Mouse (Mus musculus): ENCODE data around the gene Mbd4.

Gene Mbd4

DNA sequence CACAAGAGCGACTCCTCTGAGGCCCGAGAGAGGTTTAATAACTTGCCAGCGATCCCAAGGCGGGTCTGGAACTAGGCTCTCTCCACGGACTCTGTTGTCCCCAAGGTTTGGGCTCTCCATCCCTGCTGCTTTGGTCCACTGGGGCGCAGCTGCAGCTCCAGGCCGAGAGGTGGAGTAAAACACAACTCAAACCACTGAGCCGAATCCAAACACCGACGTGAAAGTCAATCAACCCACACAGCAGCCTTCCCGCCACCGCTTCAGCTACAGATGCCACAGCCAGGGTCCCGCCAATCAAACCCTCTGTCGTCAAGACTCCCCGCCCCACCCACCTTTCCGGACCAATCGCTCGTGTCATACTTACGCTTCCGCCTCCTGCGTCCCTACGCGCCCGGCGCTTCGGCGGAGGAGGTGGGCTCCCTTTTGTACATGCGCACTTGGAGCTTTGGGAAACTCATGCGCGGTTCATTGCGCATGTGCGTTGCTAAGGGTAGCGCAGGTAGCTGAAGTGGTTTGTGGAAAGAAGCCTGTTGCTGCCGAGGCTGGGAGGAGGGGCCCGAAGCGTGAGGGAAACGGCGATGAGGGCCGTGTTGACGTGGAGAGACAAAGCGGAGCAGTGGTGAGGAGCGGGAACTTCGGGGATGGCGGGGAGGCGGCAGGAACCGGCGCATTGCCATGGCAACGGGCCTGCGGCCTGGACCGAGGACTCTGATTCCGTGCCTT lies at the start of gene Mbd4, which contains the start of gene Ift122:
Mbd4 (minus strand) TSS at position 281 of the 723 bp plus-strand sequence.
Ift122 (plus strand) TSS at position 380 of the 723 bp plus-strand sequence.
- CTCF ChIA-PET: interaction anchor here (0.6 to 3.6 kb wide), 26 partner anchors 9 to 1580 kb away, joined by 3 to 19 read pairs (median 5); partner anchors contain the start of genes Efcab12 (in 3 of the 4) and Rpl32 (in 2 of the 4)

DNA sequence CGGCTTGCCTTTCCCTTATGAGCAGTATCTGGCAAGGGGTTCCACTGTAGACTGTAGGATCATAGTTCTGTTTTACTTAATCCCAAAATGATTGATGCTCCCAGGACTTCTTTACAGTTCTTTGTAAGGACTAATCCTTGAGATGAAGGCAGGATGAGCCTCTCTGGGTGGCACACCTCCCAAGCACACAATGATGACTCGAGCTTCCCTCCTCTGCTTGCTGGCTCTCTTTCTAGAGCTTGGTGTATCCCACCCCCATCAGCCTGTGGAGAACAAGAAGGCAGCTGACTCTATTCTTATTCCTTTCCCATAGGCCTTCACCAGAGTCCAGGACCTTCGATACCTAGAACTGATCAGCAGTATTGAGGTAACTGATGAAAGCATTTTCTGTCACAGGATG lies 49.4 kb upstream of the Mbd4 start:
- ChIA-PET POLR2A (no interaction called here), CTCF (interaction anchor here in 3 of 4 experiments (0.5 to 1.6 kb wide), 4 partner anchors 14 to 143 kb away, joined by 3 read pairs; no protein-coding TSS in a partner anchor)

More for the DNA sequence above, at the start of gene Mbd4, which contains the start of gene Ift122:
- POLR2A ChIA-PET: interaction anchor here (0.6 to 25.7 kb wide), 70 partner anchors 10 to 626 kb away, joined by 3 to 814 read pairs (median 4); partner anchors contain the start of genes Efcab12 (in 4 of the 4), Rpl32 (in 4 of the 4), Raf1 (in 3 of the 4) and Tmem40 (in 2 of the 4)

DNA sequence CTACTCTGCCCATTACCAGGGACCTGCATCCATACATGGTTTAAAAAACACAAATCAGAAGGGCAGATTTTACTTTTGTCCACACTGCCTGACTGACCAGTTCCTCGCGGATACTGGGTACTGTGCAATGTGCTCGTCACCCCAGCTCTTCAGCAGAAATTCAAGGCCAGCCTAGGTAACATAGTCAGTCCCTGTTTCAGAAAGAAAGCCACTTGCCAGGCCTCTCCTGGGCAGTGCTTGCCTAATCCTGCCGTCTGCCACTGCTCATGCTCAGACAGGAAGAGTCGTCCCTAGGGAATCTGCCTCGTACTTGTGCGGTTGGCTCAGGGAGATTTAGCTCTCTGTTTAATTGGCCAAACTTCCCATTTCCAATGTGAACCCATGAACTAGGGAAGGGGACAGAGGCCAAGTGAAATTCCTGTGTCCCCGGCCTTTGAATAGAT lies 48.3 kb upstream of the Mbd4 start:
- POLR2A ChIA-PET: interaction anchor here in 1 of 4 experiments (0.6 to 1.7 kb wide), 5 partner anchors 9 to 206 kb away, joined by 3 to 6 read pairs (median 4); partner anchors contain the start of genes Ift122 and Mbd4
- CTCF ChIA-PET: interaction anchor here in 3 of 4 experiments (0.6 to 1.6 kb wide), 15 partner anchors 11 to 229 kb away, joined by 3 to 8 read pairs (median 3); partner anchors contain the start of genes Ift122 (in 1 of the 3) and Mbd4 (in 1 of the 3)

DNA sequence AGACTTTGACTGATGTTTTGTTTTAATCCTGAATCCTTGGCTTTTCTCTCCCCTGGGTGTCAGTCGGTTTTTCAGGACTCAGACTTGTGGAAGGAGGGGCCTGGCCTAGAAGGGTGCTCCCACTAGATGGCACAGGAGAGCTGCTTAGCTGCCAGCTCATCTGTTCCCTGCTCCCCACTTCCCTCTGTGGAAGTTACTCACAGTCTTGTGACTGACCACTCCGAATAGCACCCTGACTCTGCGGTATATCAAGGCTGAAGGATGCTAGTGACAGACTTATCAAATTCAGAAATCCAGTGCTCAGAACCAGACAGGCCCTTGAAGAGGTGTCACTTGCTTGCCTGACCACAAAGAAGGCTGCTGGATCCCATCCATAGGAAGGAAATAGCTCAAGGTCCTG lies 47.9 kb upstream of the Mbd4 start:
- ChIA-PET CTCF (interaction anchor here in 3 of 4 experiments (0.5 to 1.6 kb wide), 17 partner anchors 11 to 370 kb away, joined by 3 to 8 read pairs (median 3); partner anchors contain the start of genes Ift122 (in 1 of the 3) and Mbd4 (in 1 of the 3)), POLR2A (interaction anchor here in 3 of 4 experiments (0.6 to 1.7 kb wide), 7 partner anchors 10 to 206 kb away, joined by 3 to 6 read pairs (median 4); partner anchors contain the start of genes Ift122 (in 1 of the 3) and Mbd4 (in 1 of the 3))

DNA sequence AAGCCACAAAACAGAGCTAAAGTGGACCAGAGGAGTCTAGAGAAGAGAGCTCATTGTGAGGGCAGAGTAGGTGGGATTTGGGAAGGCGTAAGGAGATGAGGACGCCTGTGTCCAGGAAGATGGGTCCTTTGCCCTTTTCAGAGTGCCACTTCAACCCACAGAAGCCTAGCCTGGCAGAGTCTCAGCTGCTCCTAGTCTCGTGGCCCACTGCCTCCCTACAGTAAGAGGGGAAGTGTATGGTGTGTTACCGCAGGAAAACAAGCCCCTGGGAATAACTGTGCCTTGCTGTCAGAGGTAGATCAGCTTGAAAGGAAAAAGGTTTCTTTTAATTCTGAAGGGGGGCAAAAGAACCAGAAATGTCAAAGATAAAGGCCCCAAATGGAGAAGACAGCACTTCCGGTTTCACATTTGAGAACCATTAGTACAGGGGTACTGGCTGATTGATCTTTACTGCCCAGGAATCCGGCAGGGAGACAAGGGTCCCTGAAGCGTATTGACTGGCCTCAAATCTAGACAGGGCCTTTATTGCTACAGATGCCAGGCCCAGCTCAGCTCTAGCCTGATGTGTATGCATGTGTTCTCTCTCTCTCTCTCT lies 44.9 kb upstream of the Mbd4 start:
- CTCF ChIA-PET: interaction anchor here in 2 of 4 experiments (0.6 to 0.9 kb wide), 3 partner anchors 10 to 144 kb away, joined by 3 to 4 read pairs (median 3); no protein-coding TSS in a partner anchor
- POLR2A ChIA-PET: interaction anchor here in 1 of 4 experiments (0.6 to 2.3 kb wide), 2 partner anchors 10 to 63 kb away, joined by 4 to 11 read pairs; no protein-coding TSS in a partner anchor

DNA sequence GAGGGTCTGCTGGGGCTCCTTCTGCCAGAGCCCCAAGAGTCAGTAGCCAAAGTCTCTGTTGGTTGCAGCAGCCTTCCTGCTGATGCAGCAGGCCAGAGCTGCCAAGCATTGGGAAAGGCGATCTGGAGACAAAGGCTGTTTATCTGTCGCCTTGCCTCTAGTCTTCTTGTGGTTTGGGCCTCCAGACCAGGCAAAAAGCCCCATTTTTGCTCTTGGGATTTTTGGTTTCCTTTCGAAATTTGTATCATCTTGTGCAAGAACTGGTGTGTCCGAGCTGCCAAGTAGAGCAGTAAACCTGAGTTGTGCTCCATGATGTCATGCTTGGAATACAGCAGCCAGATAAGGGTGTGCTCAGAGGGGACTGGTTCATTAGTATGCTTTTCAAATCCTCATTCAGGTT lies 43.9 kb upstream of the Mbd4 start:
- POLR2A ChIA-PET: no interaction called here
- CTCF ChIA-PET: interaction anchor here in 2 of 4 experiments (0.6 to 0.9 kb wide), 2 partner anchors 9 kb away, joined by 3 to 4 read pairs; no protein-coding TSS in a partner anchor

DNA sequence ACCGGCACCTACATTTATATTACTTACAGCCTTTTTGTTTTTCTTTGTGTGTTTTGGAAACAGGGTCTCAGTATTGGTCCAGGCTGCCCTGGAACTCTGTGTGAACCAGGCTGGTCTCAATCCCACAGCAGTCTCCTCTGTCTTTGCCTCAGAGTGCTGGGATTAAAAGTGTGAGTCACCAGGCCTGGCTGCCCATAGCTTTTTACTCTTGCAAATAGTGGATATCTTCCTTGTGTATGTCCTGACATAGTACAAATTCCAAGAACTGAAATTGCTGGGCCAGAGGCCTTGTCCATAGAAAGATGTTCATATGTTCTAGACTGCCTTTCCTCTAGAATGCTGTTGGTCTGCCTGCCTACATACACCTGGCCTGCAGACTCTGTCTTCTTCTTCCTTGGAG lies 43.2 kb upstream of the Mbd4 start:
- POLR2A ChIA-PET: no interaction called here
- CTCF ChIA-PET: no interaction called here

DNA sequence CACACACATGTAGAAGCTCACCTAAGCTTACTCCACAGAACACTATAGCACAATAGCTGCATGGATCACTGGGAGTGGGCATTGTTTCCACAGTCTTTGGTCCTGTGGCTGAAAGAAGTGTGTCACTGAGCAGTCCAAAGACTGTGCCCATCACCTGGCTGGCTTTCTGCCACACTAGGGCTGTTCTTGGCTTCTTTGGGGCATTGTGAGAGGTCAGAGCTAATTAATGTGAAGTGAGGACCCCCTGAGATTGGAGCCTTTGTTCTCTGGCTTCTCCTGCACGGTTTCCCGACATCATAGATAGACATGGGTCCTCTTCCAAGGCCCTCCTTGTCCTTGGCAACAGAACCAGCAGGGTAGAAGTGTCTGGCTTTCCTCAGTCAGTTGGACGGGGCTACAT lies 39.2 kb upstream of the Mbd4 start:
- ChIA-PET CTCF (interaction anchor here in 1 of 4 experiments (1.3 kb wide), 1 partner anchor 677 kb away, joined by 3 read pairs; no protein-coding TSS in a partner anchor), POLR2A (interaction anchor here in 1 of 4 experiments (0.6 kb wide), 1 partner anchor 243 kb away, joined by 4 read pairs; no protein-coding TSS in a partner anchor)

DNA sequence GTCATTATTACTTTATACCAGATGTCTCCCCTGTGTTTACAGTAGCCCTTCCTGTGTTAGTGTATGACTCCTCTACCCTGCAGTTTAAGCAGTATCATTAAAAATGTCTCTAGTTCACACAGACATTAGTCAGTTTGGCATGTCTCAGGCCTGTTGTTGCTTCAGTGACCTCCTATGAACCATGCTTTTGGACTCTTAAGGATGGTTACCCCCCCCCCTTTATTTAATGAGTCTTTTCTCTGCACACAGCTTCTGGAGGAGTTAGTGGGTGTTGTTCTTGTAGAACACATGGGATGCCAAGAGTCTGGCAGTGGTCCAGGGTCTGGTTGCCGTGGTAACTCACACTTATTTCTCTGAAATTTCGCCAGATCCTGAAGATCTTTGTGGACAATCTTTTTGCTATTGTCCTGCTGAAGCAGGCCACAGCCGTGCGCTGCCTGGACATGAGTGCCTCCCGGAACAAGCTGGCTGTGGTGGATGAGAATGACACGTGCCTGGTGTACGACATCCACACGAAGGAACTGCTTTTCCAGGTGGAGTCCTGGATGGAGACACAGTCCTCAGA lies 38.4 kb upstream of the Mbd4 start:
- POLR2A ChIA-PET: interaction anchor here in 2 of 4 experiments (0.6 to 1.4 kb wide), 2 partner anchors 243 to 316 kb away, joined by 3 to 4 read pairs; partner anchors contain the start of gene Washc2 (in 1 of the 2)
- CTCF ChIA-PET: interaction anchor here in 1 of 4 experiments (1.3 kb wide), 1 partner anchor 678 kb away, joined by 3 read pairs; no protein-coding TSS in a partner anchor

DNA sequence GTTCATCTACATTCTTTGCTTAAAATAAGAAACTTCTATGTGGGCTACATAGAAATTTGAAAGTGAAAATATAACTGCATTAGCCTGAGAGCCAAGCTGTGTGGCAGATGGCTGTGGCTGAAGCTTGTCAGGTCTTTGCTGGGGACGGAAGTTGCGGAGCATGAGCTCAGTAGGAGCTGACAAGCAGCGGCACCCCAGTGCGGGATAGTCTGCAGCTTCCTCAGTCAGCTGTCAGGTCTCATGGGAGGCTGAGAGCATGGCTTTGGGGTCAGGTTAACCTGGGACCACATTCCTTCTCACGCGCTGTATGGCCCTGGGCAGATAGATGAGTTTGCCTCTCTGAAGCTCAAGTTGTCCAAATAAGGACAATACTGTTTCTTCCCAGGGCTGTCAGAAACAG lies 37.9 kb upstream of the Mbd4 start:
- POLR2A ChIA-PET: interaction anchor here in 1 of 4 experiments (1.4 kb wide), 1 partner anchor 317 kb away, joined by 3 read pairs; the partner anchor contains the start of gene Washc2
- CTCF ChIA-PET: interaction anchor here in 1 of 4 experiments (1.2 to 1.5 kb wide), 2 partner anchors 10 to 92 kb away, joined by 4 read pairs; no protein-coding TSS in a partner anchor

DNA sequence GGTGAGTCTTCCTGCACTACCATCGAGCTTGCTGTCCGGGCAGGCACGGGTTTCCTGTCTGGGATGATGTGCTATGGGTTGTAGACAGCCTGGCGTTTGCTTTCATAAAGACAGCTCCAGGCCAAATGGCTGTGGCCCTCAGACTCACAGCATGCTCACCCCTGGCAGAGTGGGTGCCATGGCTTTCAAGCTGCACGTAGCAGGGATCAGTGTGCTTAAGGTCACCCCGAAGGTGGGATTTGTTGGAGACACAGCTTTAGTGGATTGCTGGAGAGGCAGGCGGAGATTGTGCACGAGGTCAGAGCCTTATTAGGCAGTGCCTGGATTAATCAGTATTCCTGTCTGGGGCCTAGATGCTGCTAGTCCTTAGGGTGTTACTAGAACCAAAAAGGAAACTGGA lies 37.4 kb upstream of the Mbd4 start:
- POLR2A ChIA-PET: interaction anchor here in 1 of 4 experiments (1.4 kb wide), 1 partner anchor 317 kb away, joined by 3 read pairs; the partner anchor contains the start of gene Washc2
- CTCF ChIA-PET: interaction anchor here in 1 of 4 experiments (1.2 to 1.5 kb wide), 2 partner anchors 11 to 92 kb away, joined by 4 read pairs; no protein-coding TSS in a partner anchor

DNA sequence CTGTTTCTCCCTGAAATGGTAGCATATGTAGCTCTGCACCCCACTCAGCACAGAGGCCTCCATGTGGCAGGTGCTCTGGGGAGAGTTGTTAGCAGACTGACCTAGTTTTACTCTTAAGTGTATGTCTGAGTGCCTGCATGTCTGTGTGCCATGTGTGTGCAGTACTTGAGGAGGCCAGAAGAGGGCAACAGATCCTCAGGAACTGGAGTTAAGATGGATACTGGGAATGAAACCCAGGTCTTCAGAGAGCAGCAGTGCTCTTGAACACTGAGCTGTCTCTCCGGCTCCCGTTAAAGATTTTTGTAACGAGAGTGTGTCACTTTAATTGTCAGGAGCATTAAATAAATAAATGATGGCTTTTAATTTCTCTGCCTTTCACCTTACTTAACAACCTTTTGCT lies 35.1 kb upstream of the Mbd4 start:
- ChIA-PET POLR2A (interaction anchor here in 2 of 4 experiments (0.6 to 3.7 kb wide), 9 partner anchors 10 to 733 kb away, joined by 3 to 22 read pairs (median 5); partner anchors contain the start of genes Ift122 (in 1 of the 2), Mbd4 (in 1 of the 2) and Plxnd1 (in 1 of the 2)), CTCF (interaction anchor here (0.6 to 2.9 kb wide), 20 partner anchors 9 to 744 kb away, joined by 3 to 9 read pairs (median 3); partner anchors contain the start of genes Ift122 (in 1 of the 4) and Mbd4 (in 1 of the 4))

DNA sequence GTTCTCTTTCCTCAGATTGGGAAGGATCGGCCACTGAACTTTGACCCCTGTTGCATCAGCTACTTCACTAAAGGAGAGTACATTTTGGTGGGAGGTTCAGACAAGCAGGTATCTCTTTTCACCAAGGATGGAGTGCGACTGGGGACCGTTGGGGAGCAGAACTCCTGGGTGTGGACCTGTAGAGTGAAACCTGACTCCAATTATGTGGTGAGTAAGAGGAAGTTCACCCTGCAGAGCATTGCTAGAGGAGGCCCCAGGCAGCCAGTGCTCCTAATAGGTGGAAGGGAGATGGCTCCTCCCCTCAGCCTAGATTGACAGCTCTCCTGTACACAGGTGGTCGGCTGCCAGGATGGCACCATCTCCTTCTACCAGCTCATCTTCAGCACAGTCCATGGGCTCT lies 33.7 kb upstream of the Mbd4 start:
- ChIA-PET CTCF (interaction anchor here in 3 of 4 experiments (0.6 to 2.9 kb wide), 6 partner anchors 14 to 250 kb away, joined by 3 to 9 read pairs (median 4); partner anchors contain the start of genes Efcab12 (in 1 of the 3), Ift122 (in 1 of the 3) and Mbd4 (in 1 of the 3)), POLR2A (interaction anchor here in 3 of 4 experiments (0.6 to 3.7 kb wide), 20 partner anchors 9 to 311 kb away, joined by 3 to 22 read pairs (median 4); partner anchors contain the start of genes Ift122 (in 2 of the 3), Mbd4 (in 2 of the 3), Efcab12 (in 1 of the 3) and Plxnd1 (in 1 of the 3))

DNA sequence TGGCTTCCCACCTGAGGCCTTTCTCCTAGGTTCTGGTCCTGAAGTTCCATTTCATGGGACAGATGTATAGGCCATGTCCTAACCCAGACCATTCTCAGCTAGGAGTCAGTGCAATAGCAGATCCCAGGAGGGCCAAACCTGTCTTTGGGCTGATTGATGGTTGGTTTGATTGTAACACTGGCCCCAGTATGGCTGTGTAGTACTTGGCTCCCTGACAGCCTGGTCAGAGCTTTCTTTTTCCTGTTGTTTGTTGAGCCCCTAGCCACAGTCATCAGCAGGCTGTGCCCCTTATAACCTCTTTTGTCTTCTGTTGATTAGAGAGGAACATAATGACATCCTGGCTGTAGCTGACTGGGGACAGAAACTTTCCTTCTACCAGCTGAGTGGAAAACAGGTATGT lies 30.8 kb upstream of the Mbd4 start:
- ChIA-PET CTCF (no interaction called here), POLR2A (interaction anchor here in 1 of 4 experiments (0.5 to 0.9 kb wide), 2 partner anchors 30 to 322 kb away, joined by 3 read pairs; partner anchors contain the start of gene Ift122)

DNA sequence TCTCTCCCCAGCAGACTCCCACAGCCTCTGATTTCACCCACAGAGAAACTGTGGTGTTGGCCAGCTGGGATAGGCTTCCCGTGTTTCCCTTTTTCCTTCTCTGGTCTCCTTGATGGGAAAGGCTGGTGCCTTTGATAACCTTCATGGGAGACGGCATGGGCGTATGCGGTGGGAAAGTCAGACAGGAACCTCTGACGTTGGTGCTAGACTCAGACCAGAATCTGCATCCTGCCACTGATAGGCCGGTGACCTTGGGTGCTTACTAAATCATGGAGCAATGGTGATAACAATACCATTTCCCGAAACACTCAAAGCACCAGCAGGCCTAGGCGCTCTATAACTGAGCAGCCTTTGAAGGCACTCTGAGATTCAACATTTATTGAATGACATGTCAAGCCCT lies 27.6 kb upstream of the Mbd4 start:
- ChIA-PET CTCF (no interaction called here), POLR2A (no interaction called here)

DNA sequence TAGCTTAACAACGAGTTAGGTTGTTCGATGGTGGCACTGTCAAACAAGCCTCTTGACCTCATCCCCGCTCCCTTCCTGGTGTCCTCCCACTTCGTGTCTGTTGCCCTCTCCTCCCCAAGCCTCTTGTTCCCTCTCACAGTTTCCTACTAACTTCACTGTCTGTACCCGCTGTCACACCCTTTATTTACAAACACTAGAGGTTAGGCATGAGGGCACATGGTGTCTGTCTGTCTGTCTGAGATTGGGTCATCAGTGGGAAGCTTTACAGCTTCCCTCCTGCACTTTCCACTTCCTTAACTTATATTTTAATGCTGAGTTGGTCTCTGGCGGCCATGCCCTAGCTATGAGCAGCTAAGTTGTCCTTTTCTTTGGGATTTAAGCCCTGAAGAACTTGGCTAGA lies 26.6 kb upstream of the Mbd4 start:
- CTCF ChIA-PET: no interaction called here
- POLR2A ChIA-PET: interaction anchor here in 3 of 4 experiments (0.6 to 2.8 kb wide), 4 partner anchors 26 to 72 kb away, joined by 3 to 9 read pairs (median 4); partner anchors contain the start of genes Efcab12 (in 1 of the 3), Ift122 (in 1 of the 3), Mbd4 (in 1 of the 3) and Rpl32 (in 1 of the 3)

DNA sequence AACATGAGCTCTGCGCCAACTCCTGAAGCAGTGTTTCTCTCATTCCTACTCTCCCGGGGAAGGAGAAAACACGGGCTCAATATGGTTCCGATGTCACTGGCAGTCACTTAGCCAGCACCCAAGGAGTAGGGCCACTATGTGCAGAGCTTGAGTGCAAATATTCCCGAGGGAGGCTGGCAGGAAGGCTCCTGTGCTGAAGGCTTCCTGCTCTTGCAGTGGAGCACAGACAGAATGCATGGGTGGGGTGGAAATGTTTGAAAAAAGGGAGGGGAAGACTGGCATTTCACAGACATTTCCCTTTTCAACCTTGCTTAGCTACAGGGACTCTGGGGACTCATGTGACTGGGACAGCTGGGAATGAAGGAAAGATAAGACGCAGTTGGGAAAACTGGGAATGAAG lies 25.5 kb upstream of the Mbd4 start:
- ChIA-PET POLR2A (interaction anchor here in 2 of 4 experiments (0.7 to 2.8 kb wide), 5 partner anchors 8 to 70 kb away, joined by 5 to 9 read pairs (median 6); partner anchors contain the start of genes Efcab12 (in 1 of the 2) and Rpl32 (in 1 of the 2)), CTCF (interaction anchor here in 3 of 4 experiments (0.6 to 1.3 kb wide), 3 partner anchors 24 to 248 kb away, joined by 3 to 13 read pairs (median 7); no protein-coding TSS in a partner anchor)

Measured in embryonic stem cell, embryonic (primary cell).